Mouse (Mus musculus): Measurements from ENCODE around the gene R3hdm4. TPM values are rescaled to one million over a fixed set of nuclear protein-coding genes. Genes with fewer than 3 reads are reported as not detected.
"Not testable (repeated sequence)": the region's sequence is repeated elsewhere in the genome, so short reads cannot be mapped to it uniquely, and the experiment has no call there.

R3hdm4 gene
- polyA plus RNA-seq, 1 experiment from 2014 or later = 151 TPM

DNA sequence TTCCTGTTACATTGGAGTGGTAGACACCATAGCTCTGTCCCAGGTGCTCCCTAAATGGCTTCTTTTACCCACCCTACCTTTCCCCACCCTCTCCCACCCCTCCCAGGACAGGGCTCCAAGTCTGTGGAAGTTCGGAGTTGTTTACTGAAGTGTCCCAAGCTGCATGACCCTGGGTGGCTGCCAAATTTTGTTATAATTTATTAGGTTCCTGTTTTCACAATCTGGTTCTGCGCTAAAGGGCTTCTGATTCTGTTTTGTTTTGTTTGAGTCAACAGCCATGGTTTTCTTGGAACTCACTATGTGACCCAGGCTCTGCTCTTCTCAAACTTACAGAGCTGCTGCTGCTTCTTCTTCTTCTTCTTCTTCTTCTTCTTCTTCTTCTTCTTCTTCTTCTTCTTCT is 31.6 kb downstream of the R3hdm4 start:
- H3K4me3 ChIP-seq (ENCODE audit: low read depth, low read length) = no peak overlapping the region
- H3K4me1 ChIP-seq (ENCODE audit: control insufficient read depth, insufficient read depth, low read length) = no peaks in the 10 kb centered on the region
- peaks cover 4% of the 10 kb centered on the region for H3K36me3 ChIP-seq (ENCODE audit: control insufficient read depth, insufficient read depth, low read length)
- no peaks in the 10 kb centered on the region for H3K27me3 ChIP-seq (ENCODE audit: control insufficient read depth, insufficient read depth, low read length)
- H3K27ac ChIP-seq (ENCODE audit: low read length) = no peak overlapping the region
- no peaks in the 10 kb centered on the region for H3K9me3 ChIP-seq (ENCODE audit: control insufficient read depth, low read depth, low read length)
- no peak overlapping the region for H3K4me2 ChIP-seq (replicated peaks; ENCODE audit: low read depth, low read length)
- WGBS = 62% methylated on average over 2 of the region's 2 CpGs
- ATAC-seq (ENCODE audit: insufficient number of reproducible peaks, insufficient read depth, low FRiP score, low read depth) = no peak
- H3K9ac ChIP-seq (replicated peaks; ENCODE audit: low read depth, low read length) = no peak overlapping the region

DNA sequence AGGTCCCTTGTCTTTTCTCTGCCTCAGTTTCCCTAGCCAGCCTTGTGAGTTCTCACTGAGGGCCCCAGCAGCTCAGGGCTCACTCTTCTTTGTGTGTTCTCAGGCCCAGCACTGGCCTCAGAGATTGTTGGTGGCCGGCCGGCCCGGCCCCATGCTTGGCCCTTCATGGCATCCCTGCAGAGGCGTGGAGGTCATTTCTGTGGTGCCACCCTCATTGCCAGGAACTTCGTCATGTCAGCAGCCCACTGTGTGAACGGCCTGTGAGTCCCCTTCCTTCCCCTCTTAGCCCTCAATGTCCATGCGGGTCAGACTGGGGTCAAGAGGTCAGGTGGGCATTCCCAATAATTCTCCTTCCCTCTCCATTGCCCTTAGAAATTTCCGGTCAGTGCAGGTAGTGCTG is 34.4 kb downstream of the R3hdm4 start:
- no peaks in the 10 kb centered on the region for H3K9me3 ChIP-seq (ENCODE audit: control insufficient read depth, low read depth, low read length)
- no peaks in the 10 kb centered on the region for H3K27me3 ChIP-seq (ENCODE audit: control insufficient read depth, insufficient read depth, low read length)
- WGBS = 79% methylated on average over 8 of the region's 8 CpGs
- no peak overlapping the region for H3K4me3 ChIP-seq (ENCODE audit: low read depth, low read length)
- H3K9ac ChIP-seq (replicated peaks; ENCODE audit: low read depth, low read length) = no peak overlapping the region
- no peak overlapping the region for H3K27ac ChIP-seq (ENCODE audit: low read length)
- no peak for ATAC-seq (ENCODE audit: insufficient number of reproducible peaks, insufficient read depth, low FRiP score, low read depth)
- peaks cover 12% of the 10 kb centered on the region for H3K4me1 ChIP-seq (ENCODE audit: control insufficient read depth, insufficient read depth, low read length)
- no peak overlapping the region for H3K4me2 ChIP-seq (replicated peaks; ENCODE audit: low read depth, low read length)
- H3K36me3 ChIP-seq (ENCODE audit: control insufficient read depth, insufficient read depth, low read length) = no peaks in the 10 kb centered on the region

DNA sequence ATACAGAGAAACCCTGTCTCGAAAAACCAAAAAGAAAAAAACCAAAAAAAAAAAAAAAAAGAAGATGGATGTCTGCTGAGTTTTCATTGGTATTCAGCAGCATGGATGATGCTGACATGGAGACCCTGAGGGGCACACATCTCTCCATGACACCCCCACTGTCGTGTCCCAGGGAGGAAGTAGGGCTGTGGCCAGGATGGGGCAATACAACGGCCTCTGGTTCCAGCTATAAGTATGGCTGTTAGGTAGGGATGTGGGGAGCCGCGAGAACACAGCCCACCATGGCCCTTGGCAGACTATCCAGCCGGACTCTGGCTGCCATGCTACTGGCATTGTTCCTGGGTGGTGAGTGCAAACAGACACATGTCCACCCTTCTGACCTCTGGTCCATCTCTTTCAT is 35.0 kb downstream of the R3hdm4 start, which contains the start of gene Elane:
Elane (plus strand) TSS at position 194 of the 400 bp plus-strand sequence.
- H3K9ac ChIP-seq (replicated peaks; ENCODE audit: low read depth, low read length) = no peak within 1 kb of the TSS
- H3K27me3 ChIP-seq (ENCODE audit: control insufficient read depth, insufficient read depth, low read length) = no peaks in the 10 kb centered on the region
- no peak within 1 kb of the TSS for H3K4me2 ChIP-seq (replicated peaks; ENCODE audit: low read depth, low read length)
- H3K9me3 ChIP-seq (ENCODE audit: control insufficient read depth, low read depth, low read length) = no peaks in the 10 kb centered on the region
- no peak within 1 kb of the TSS for H3K4me3 ChIP-seq (ENCODE audit: low read depth, low read length)
- H3K4me1 ChIP-seq (ENCODE audit: control insufficient read depth, insufficient read depth, low read length) = peaks cover 12% of the 10 kb centered on the region
- H3K36me3 ChIP-seq (ENCODE audit: control insufficient read depth, insufficient read depth, low read length) = no peaks in the 10 kb centered on the region
- WGBS = 82% methylated on average over 6 of the region's 6 CpGs
- ATAC-seq (ENCODE audit: insufficient number of reproducible peaks, insufficient read depth, low FRiP score, low read depth) = no peak
- H3K27ac ChIP-seq (ENCODE audit: low read length) = no peak within 1 kb of the TSS

DNA sequence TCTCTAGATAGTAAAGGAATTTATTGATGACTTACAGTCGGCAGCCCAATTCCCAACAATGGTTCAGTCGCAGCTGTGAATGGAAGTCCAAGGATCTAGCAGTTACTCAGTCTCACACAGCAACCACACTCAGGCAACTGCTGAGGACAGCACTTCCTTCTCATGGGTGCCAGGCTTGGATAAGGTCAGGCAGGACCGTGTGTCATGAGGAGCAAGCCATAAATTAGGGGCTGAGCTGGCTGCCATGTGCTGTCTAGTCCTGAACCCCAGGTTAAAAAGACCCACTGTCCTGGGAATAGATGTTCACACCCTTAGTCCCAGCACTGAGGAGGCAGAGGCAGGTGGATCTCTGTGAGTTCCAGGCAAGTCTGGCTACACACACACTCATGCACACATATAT is 36.1 kb downstream of the R3hdm4 start:
- ATAC-seq (ENCODE audit: insufficient number of reproducible peaks, insufficient read depth, low FRiP score, low read depth) = not testable (repeated sequence)

DNA sequence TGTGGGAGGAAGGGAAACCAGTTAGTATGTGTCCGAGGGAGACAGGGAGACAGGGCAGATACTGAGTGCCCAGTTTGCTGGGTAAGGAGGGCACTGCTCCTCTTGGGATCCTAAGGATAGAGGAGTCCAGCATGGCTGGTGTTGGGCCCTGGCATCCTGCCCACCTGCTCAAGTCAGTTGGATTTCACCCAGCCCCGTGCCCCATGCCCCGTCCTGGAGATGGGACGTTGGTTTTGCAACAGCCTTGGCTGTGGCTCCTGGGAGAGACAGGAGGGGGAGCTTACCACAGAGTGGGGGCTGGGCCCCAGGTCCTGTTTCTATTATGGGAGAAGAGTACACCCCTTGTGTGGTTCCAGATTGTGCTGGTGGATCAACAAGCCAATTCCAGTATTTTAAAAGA is 36.6 kb downstream of the R3hdm4 start:
- no peak for ATAC-seq (ENCODE audit: insufficient number of reproducible peaks, insufficient read depth, low FRiP score, low read depth)
- H3K4me1 ChIP-seq (ENCODE audit: control insufficient read depth, insufficient read depth, low read length) = peaks cover 17% of the 10 kb centered on the region
- no peak overlapping the region for H3K4me2 ChIP-seq (replicated peaks; ENCODE audit: low read depth, low read length)
- H3K27me3 ChIP-seq (ENCODE audit: control insufficient read depth, insufficient read depth, low read length) = no peaks in the 10 kb centered on the region
- H3K27ac ChIP-seq (ENCODE audit: low read length) = no peak overlapping the region
- no peaks in the 10 kb centered on the region for H3K36me3 ChIP-seq (ENCODE audit: control insufficient read depth, insufficient read depth, low read length)
- WGBS = 71% methylated on average over 4 of the region's 4 CpGs
- no peak overlapping the region for H3K4me3 ChIP-seq (ENCODE audit: low read depth, low read length)
- no peaks in the 10 kb centered on the region for H3K9me3 ChIP-seq (ENCODE audit: control insufficient read depth, low read depth, low read length)
- no peak overlapping the region for H3K9ac ChIP-seq (replicated peaks; ENCODE audit: low read depth, low read length)

More for the DNA sequence above, 36.1 kb downstream of the R3hdm4 start:
- WGBS = 66% methylated on average over 2 of the region's 3 CpGs
- not testable (repeated sequence) for H3K27ac ChIP-seq (ENCODE audit: low read length); H3K9me3 ChIP-seq (ENCODE audit: control insufficient read depth, low read depth, low read length); H3K36me3 ChIP-seq (ENCODE audit: control insufficient read depth, insufficient read depth, low read length); H3K9ac ChIP-seq (replicated peaks; ENCODE audit: low read depth, low read length); H3K4me2 ChIP-seq (replicated peaks; ENCODE audit: low read depth, low read length); H3K4me3 ChIP-seq (ENCODE audit: low read depth, low read length); H3K27me3 ChIP-seq (ENCODE audit: control insufficient read depth, insufficient read depth, low read length)
- peaks cover 12% of the 10 kb centered on the region for H3K4me1 ChIP-seq (ENCODE audit: control insufficient read depth, insufficient read depth, low read length)

DNA sequence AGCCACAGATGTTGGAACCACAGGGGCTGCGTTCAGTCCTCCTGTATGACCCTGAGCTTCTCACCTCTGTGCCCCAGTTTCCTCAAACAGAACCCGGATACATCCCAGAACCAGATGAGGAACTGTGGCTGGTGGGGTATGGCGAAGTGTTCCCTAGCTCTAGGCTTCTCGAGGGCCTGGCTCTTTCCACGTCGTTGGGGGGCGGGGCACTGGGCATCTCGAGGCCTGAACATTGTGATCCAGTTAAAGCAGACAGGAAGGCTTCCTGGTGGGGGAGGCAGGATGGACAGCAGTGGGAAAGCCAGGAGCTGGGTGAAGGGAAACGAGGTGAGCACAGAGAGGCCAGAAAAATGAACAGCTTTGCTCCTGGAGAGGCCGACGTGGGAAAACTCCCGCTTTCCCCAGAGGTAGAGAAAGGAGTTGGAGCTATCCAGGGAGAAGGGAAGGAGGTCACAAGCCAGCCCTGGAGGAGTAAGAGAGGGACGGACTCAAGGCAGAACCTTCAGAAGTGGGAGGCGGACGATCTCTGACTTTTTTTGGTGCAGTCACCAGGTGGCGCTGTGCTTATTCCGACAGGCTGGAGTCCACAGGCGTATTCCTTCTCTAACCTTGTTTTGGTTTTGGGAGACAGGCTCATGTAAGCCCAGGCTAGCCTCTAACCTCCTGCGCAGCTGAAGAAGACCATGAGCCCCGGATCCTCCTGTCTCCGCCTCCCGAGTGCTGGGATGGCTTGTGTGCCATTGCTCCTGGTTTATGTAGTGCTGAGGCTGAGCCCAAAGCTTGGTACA is 37.5 kb downstream of the R3hdm4 start:
- H3K4me1 ChIP-seq (ENCODE audit: control insufficient read depth, insufficient read depth, low read length) = peaks cover 19% of the 10 kb centered on the region
- no peaks in the 10 kb centered on the region for H3K9me3 ChIP-seq (ENCODE audit: control insufficient read depth, low read depth, low read length)
- H3K9ac ChIP-seq (replicated peaks; ENCODE audit: low read depth, low read length) = no peak overlapping the region
- no peak for ATAC-seq (ENCODE audit: insufficient number of reproducible peaks, insufficient read depth, low FRiP score, low read depth)
- H3K36me3 ChIP-seq (ENCODE audit: control insufficient read depth, insufficient read depth, low read length) = no peaks in the 10 kb centered on the region
- no peak overlapping the region for H3K4me2 ChIP-seq (replicated peaks; ENCODE audit: low read depth, low read length)
- WGBS = 18% methylated on average over 22 of the region's 22 CpGs
- H3K27me3 ChIP-seq (ENCODE audit: control insufficient read depth, insufficient read depth, low read length) = no peaks in the 10 kb centered on the region
- H3K4me3 ChIP-seq (ENCODE audit: low read depth, low read length) = no peak overlapping the region
- no peak overlapping the region for H3K27ac ChIP-seq (ENCODE audit: low read length)

DNA sequence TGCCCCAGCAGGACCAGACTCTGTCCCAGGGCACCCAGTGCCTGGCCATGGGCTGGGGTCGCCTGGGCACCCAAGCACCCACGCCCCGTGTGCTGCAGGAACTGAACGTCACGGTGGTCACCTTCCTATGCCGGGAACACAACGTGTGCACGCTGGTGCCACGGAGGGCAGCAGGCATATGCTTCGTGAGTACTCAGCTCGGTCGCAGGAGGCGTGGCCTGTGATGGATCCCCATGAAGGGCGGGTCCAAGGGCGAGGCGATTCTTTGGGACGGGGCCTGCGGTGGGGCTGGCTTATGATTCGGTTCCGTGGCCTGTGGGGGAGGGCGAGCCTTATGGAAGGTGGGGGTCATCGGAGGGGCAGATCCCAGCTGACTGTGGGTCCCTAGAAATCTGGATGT is 39.0 kb downstream of the R3hdm4 start:
- Histone ChIP-seq H3K9ac (replicated peaks; ENCODE audit: low read depth, low read length) (no peak overlapping the region), H3K4me1 (ENCODE audit: control insufficient read depth, insufficient read depth, low read length) (peaks cover 19% of the 10 kb centered on the region), H3K9me3 (ENCODE audit: control insufficient read depth, low read depth, low read length) (no peaks in the 10 kb centered on the region), H3K27me3 (ENCODE audit: control insufficient read depth, insufficient read depth, low read length) (no peaks in the 10 kb centered on the region), H3K4me2 (replicated peaks; ENCODE audit: low read depth, low read length) (peak overlapping the region; percentile 37), H3K4me3 (ENCODE audit: low read depth, low read length) (no peak overlapping the region), H3K27ac (ENCODE audit: low read length) (no peak overlapping the region), H3K36me3 (ENCODE audit: control insufficient read depth, insufficient read depth, low read length) (no peaks in the 10 kb centered on the region)
- WGBS = 8% methylated on average over 22 of the region's 22 CpGs
- peak; percentile 37; the same call in 1 of the 2 replicates for ATAC-seq (ENCODE audit: insufficient number of reproducible peaks, insufficient read depth, low FRiP score, low read depth)

DNA sequence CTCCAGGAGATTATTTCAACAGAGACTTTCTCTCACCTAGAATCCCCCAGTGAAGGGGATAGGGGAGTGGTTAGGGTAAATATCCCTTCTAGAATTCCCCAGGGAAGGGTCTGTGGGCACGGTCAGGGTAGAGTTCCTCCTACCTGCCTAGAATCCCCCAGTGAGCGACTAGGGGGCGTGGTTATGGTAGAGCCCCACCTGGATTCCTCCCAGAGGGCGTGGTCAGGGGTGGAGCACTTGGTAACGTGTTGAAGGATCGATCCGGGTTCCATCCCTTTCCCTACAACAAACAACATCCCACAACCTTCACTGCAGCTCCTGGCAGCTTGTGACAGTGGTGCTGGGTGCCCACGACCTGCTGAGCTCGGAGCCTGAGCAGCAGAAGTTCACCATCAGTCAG is 40.3 kb downstream of the R3hdm4 start:
- H3K4me3 ChIP-seq (ENCODE audit: low read depth, low read length) = no peak overlapping the region
- H3K4me2 ChIP-seq (replicated peaks; ENCODE audit: low read depth, low read length) = no peak overlapping the region
- H3K9ac ChIP-seq (replicated peaks; ENCODE audit: low read depth, low read length) = no peak overlapping the region
- H3K27ac ChIP-seq (ENCODE audit: low read length) = no peak overlapping the region
- H3K9me3 ChIP-seq (ENCODE audit: control insufficient read depth, low read depth, low read length) = no peaks in the 10 kb centered on the region
- H3K36me3 ChIP-seq (ENCODE audit: control insufficient read depth, insufficient read depth, low read length) = no peaks in the 10 kb centered on the region
- ATAC-seq (ENCODE audit: insufficient number of reproducible peaks, insufficient read depth, low FRiP score, low read depth) = no peak
- H3K27me3 ChIP-seq (ENCODE audit: control insufficient read depth, insufficient read depth, low read length) = no peaks in the 10 kb centered on the region
- peaks cover 19% of the 10 kb centered on the region for H3K4me1 ChIP-seq (ENCODE audit: control insufficient read depth, insufficient read depth, low read length)
- 18% methylated on average over 9 of the region's 9 CpGs for WGBS

DNA sequence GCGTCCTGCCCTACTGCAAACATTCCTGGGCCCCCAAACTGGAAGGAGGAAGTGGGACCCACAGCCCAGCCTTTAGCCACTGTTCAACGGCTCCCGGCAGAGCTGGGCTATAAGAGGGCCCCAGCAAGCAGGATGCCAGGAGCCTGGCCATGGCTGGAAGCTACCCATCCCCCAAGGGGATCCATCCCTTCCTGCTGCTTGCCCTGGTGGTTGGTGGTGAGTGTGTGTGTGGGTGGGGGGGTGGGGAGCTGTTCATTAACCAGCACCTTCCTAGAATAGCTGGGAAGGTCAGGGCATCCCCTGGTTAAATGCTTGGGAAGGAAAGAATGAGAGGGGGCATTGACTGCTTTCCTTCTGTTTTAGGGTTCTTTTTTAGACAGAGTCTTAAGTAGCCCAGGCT is 41.5 kb downstream of the R3hdm4 start:
- no peak for ATAC-seq (ENCODE audit: insufficient number of reproducible peaks, insufficient read depth, low FRiP score, low read depth)
- Histone ChIP-seq H3K4me3 (ENCODE audit: low read depth, low read length) (no peak overlapping the region), H3K36me3 (ENCODE audit: control insufficient read depth, insufficient read depth, low read length) (no peaks in the 10 kb centered on the region), H3K4me1 (ENCODE audit: control insufficient read depth, insufficient read depth, low read length) (peaks cover 25% of the 10 kb centered on the region), H3K9ac (replicated peaks; ENCODE audit: low read depth, low read length) (no peak overlapping the region), H3K27me3 (ENCODE audit: control insufficient read depth, insufficient read depth, low read length) (no peaks in the 10 kb centered on the region), H3K27ac (ENCODE audit: low read length) (no peak overlapping the region), H3K9me3 (ENCODE audit: control insufficient read depth, low read depth, low read length) (no peaks in the 10 kb centered on the region), H3K4me2 (replicated peaks; ENCODE audit: low read depth, low read length) (no peak overlapping the region)
- WGBS = 31% methylated on average over 3 of the region's 3 CpGs

Data from stomach, embryonic 14.5 days (tissue).